Mouse (Mus musculus) embryonic facial prominence, embryonic 13.5 days (tissue): ENCODE measurements at regions not wholly inside any gene's neighbourhood (a gene's known extent, or its start where the extent isn't known, plus 50 kb on each side); places are given as distances from the start of the nearest gene placed in this dataset.
"Not testable (repeated sequence)": the region's sequence is repeated elsewhere in the genome, so short reads cannot be mapped to it uniquely, and the experiment has no call there.

Experiments used
- ATAC-seq: fragments of 200-750 bp; cut with Nextera tagmentation; 2 replicates; pipeline ENCODE4 v1.8.0; 2017; ENCODE audit warnings: low read depth; ENCODE audit not compliant: insufficient number of reproducible peaks, insufficient read depth, low FRiP score, low TSS enrichment
- H3K27ac ChIP-seq: fragments of 300-500 bp; sonication (generic); 2 replicates; pipeline ENCODE4 v1.5.1; 2015; ENCODE audit warnings: moderate library complexity, mild to moderate bottlenecking, inconsistent platforms
- H3K27me3 ChIP-seq: fragments of 300-500 bp; sonication (generic); 2 replicates; pipeline ENCODE4 v1.6.1; 2015; ENCODE audit warnings: mild to moderate bottlenecking, inconsistent platforms
- H3K36me3 ChIP-seq: fragments of 300-500 bp; sonication (generic); 2 replicates; pipeline ENCODE4 v1.6.1; 2015; ENCODE audit warnings: mild to moderate bottlenecking, inconsistent platforms
- H3K4me1 ChIP-seq: fragments of 300-500 bp; sonication (generic); 2 replicates; pipeline ENCODE4 v1.6.1; 2015; ENCODE audit warnings: inconsistent platforms
- H3K4me2 ChIP-seq: fragments of 300-500 bp; sonication (generic); 2 replicates; pipeline ENCODE4 v1.6.1; 2015; ENCODE audit warnings: moderate library complexity, mild to moderate bottlenecking, inconsistent platforms
- H3K4me3 ChIP-seq: fragments of 300-500 bp; sonication (generic); 2 replicates; pipeline ENCODE4 v1.5.1; 2015; ENCODE audit warnings: mild to moderate bottlenecking, inconsistent platforms
- H3K9ac ChIP-seq: fragments of 300-500 bp; sonication (generic); 2 replicates; pipeline ENCODE4 v1.6.1; 2015; ENCODE audit warnings: mild to moderate bottlenecking, inconsistent platforms
- H3K9me3 ChIP-seq: fragments of 300-500 bp; sonication (generic); 2 replicates; pipeline ENCODE4 v1.6.1; 2016; ENCODE audit warnings: inconsistent platforms
- WGBS: fragments of 180-500 bp; shearing (Covaris S2); methylation state at CpG from one replicate; pipeline ENCODE4 v1.1.7; 2015; ENCODE audit warnings: mixed read lengths; 5-methylcytosine and 5-hydroxymethylcytosine counted together

DNA sequence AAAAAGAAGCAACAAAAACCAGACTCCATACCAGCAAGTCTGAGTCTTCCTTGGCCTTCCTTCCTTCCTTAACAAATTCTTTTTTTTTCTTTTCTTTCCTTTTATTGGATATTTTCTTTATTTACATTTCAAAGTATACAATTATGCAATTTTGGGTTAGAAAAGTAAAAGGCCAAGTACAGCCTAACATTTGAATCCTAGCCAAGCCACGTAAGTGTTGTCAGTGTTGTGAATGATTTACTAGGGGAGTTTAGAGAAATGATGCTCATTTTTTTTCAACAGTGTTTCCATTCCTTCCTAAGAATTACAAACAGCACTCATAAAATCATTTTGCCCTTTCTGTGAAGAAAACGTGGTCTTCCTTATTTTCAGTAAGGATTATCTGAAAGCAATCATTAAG, 722.5 kb downstream of the Lrriq3 start:
- Histone ChIP-seq H3K27me3 (no peaks in the 10 kb centered on the region), H3K4me3 (no peak overlapping the region), H3K4me2 (no peak overlapping the region), H3K36me3 (no peaks in the 10 kb centered on the region), H3K9ac (no peak overlapping the region), H3K9me3 (no peaks in the 10 kb centered on the region), H3K4me1 (no peaks in the 10 kb centered on the region), H3K27ac (no peak overlapping the region)
- WGBS = 64% methylated on average over 2 of the region's 2 CpGs
- ATAC-seq = no peak

DNA sequence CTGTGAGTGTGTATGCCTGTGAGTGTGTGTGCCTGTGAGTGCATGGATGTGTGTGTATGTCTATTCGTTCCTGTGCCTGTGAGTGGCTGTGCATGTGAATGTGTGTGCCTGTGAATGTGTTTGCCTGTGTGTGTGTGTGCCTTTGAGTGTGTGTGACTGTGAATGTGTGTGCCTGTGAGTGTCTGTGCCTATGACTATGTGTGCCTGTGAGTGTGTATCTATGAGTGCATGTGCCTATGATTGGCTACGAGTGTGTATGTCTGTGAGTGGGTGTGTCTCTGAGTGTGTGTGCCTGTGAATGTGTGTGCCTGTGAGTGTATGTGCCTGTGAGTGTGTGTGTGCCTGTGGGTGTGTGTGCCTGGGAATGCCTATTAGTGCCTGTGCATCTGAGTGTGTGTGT, 731.6 kb downstream of the Lrriq3 start:
- Histone ChIP-seq H3K27ac (no peak overlapping the region), H3K27me3 (no peaks in the 10 kb centered on the region), H3K4me3 (no peak overlapping the region), H3K36me3 (no peaks in the 10 kb centered on the region), H3K9ac (no peak overlapping the region), H3K9me3 (no peaks in the 10 kb centered on the region), H3K4me1 (no peaks in the 10 kb centered on the region), H3K4me2 (no peak overlapping the region)
- 0 out of 2 replicates have a peak, but pooled peaks have one; percentile 32 for ATAC-seq
- 87% methylated on average over 2 of the region's 2 CpGs for WGBS

DNA sequence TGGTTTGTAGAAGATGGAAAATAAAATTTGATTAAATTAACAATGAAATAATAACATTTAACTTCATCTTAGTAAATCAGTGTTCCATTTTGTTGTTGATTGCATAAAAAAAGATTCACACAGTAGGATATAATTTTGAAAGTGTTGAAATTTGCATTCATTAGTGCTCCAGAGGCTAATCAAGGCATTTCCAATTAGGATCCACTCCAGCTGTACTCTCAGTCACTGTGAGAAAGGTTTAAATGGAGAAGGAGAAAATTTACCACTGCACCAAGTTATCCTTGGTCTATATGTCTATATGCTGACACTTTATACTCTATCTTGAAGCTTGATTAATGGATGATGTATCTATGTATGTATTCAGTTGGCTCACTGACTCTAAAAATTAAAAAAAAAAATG, 695.3 kb upstream of the Negr1 start:
- Histone ChIP-seq H3K27ac (no peak overlapping the region), H3K36me3 (no peaks in the 10 kb centered on the region), H3K9ac (no peak overlapping the region), H3K4me1 (no peaks in the 10 kb centered on the region), H3K27me3 (no peaks in the 10 kb centered on the region), H3K9me3 (no peaks in the 10 kb centered on the region), H3K4me2 (no peak overlapping the region), H3K4me3 (no peak overlapping the region)
- no peak for ATAC-seq

DNA sequence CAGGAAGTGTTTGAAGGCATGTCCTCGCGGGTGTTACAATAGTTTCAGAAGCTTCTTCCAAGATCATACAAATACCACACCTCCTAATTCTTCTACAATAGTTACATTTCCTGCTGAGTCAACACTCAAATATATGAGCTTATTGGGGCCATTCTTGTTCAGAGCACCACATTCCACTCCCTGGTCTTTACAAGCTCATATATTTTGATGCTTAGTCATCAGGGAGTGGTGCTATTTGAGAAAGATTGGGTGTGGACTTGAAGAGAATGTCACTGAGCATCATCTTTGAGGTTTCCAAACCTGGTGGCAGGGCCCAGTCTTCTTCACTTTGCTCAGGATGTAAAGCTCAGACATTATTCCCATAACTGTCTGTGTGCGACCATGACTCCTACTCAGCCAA, 685.9 kb upstream of the Negr1 start:
- no peak overlapping the region for H3K4me3 ChIP-seq
- H3K9ac ChIP-seq = no peak overlapping the region
- no peak overlapping the region for H3K27ac ChIP-seq
- H3K4me1 ChIP-seq = no peaks in the 10 kb centered on the region
- no peak for ATAC-seq
- WGBS = 83% methylated on average over 3 of the region's 3 CpGs
- H3K9me3 ChIP-seq = no peaks in the 10 kb centered on the region
- no peaks in the 10 kb centered on the region for H3K36me3 ChIP-seq
- no peaks in the 10 kb centered on the region for H3K27me3 ChIP-seq
- no peak overlapping the region for H3K4me2 ChIP-seq

DNA sequence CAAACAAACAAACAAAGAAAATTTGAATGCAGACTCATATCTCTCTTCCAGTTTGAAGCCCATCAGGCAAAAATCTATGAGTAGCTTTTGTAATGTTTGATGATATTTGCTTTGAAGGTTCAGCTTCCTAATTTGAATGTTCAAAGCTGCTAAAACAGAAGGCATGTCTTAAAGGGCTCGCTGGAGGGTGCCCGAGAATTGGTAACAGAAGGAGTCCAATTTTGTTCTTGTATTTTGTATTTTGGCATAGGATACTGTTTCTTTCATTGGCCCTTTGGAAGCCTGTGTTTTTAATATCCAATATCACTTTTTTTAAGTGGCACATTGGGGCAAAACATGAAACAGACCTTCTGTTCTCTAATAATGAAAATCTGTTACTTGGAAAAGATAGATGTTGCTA, 683.2 kb upstream of the Negr1 start:
- Histone ChIP-seq H3K4me3 (no peak overlapping the region), H3K9me3 (no peaks in the 10 kb centered on the region), H3K36me3 (no peaks in the 10 kb centered on the region), H3K27me3 (no peaks in the 10 kb centered on the region), H3K9ac (no peak overlapping the region), H3K4me2 (no peak overlapping the region), H3K4me1 (no peaks in the 10 kb centered on the region), H3K27ac (no peak overlapping the region)
- no peak for ATAC-seq
- WGBS = 31% methylated on average over 2 of the region's 2 CpGs

DNA sequence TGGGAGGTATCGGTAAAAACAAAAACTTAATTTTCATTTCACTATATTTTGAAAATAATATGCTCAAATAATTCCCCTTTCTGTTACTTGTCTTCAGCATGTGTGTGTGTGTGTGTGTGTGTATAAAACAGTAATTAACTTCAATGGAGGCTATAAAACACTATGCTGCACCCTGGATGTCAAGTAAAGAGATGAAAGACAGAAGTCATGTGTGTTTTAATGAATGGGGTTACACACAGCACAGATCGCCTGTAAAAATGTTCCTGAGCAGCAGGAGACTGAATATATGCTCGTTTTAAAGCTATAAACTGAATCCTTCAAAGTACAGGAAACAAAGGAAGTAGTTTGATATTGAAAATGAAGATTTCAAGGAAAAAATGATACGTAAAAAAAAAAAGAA, 680.9 kb upstream of the Negr1 start:
- Histone ChIP-seq H3K27me3 (no peaks in the 10 kb centered on the region), H3K4me3 (no peak overlapping the region), H3K27ac (no peak overlapping the region), H3K9ac (no peak overlapping the region), H3K36me3 (no peaks in the 10 kb centered on the region), H3K4me1 (no peaks in the 10 kb centered on the region), H3K4me2 (no peak overlapping the region), H3K9me3 (no peaks in the 10 kb centered on the region)
- 79% methylated on average over 4 of the region's 4 CpGs for WGBS
- ATAC-seq = no peak

DNA sequence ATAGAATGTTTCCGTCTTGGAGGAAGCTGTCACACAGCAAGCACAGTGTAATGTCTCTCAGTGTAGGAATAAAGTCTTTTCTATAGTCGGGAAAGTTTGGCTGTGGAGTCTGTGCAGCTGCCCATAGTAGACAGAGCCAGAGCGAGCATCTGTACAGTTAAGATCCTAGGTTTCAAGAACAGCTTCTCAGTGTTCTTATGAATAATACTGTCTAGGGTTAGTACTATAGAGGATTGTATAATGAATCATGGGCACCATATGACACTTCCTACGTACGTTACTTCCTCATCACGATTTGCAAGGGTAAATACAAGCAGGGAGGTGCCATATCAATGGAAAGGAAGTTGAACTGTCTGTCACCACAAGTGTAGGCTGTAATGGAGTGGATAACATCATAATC, 645.6 kb upstream of the Negr1 start:
- WGBS = 86% methylated on average over 6 of the region's 6 CpGs
- H3K4me3 ChIP-seq = no peak overlapping the region
- no peaks in the 10 kb centered on the region for H3K4me1 ChIP-seq
- no peak for ATAC-seq
- H3K9ac ChIP-seq = no peak overlapping the region
- H3K27me3 ChIP-seq = no peaks in the 10 kb centered on the region
- no peaks in the 10 kb centered on the region for H3K9me3 ChIP-seq
- H3K36me3 ChIP-seq = no peaks in the 10 kb centered on the region
- no peak overlapping the region for H3K4me2 ChIP-seq
- H3K27ac ChIP-seq = no peak overlapping the region

DNA sequence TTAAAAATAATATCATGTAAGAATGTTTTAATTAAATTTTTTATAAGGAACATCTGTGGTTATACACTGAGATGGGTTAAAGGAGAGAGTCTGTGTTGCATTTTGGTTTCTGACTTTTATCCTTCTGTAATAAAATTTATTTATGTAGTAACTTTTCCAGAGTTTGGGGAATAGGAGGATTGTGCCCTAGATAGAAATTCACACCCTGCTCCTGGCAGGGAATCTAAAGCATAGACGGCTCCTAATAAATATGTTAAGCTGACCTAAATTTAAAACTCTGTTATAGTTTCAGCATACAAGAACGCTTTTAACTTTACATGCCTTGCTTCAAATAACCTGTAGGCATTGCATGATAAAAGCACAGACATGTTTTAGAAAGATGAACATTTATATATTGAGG, 618.7 kb upstream of the Negr1 start:
- ATAC-seq = no peak
- H3K9ac ChIP-seq = no peak overlapping the region
- H3K27ac ChIP-seq = no peak overlapping the region
- H3K4me2 ChIP-seq = no peak overlapping the region
- H3K36me3 ChIP-seq = no peaks in the 10 kb centered on the region
- H3K27me3 ChIP-seq = no peaks in the 10 kb centered on the region
- H3K4me3 ChIP-seq = no peak overlapping the region
- H3K9me3 ChIP-seq = no peaks in the 10 kb centered on the region
- no peaks in the 10 kb centered on the region for H3K4me1 ChIP-seq
- 62% methylated on average over 2 of the region's 2 CpGs for WGBS

DNA sequence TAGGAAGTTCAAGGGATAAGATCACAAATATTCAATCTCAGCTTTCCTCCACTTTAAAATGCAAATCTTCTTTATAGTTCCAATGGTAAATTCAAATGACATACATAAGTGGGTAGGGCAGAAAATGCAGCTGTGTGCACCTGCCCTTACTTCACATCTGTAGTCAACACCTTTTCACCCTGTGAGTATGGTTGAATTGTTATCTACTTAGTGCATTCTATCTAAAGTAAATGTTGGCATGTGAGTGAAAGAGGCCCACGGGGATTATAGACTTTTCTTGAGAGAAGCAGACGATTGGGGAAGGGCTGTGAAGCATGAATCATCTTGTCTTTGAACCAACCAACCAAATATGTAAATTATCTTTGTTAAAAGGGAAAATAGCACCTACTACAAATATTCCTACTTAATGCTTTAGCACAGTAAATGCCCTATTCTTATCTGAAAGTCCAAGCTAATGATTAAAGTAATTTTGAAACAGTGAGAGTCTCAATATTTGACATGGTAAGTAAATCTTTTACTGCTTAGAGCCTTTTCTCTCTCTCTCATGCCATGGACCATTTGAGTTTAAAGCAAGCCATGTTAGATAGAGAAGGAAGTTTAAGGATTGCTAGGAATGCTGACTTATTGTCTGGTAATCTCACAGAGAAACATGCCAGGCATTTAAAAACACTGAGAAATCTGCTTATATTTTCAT, 617.4 kb upstream of the Negr1 start:
- Histone ChIP-seq H3K27me3 (no peaks in the 10 kb centered on the region), H3K4me1 (no peaks in the 10 kb centered on the region), H3K9me3 (no peaks in the 10 kb centered on the region), H3K4me3 (no peak overlapping the region), H3K9ac (no peak overlapping the region), H3K36me3 (no peaks in the 10 kb centered on the region), H3K27ac (no peak overlapping the region), H3K4me2 (no peak overlapping the region)
- 58% methylated on average over 2 of the region's 2 CpGs for WGBS
- no peak for ATAC-seq

DNA sequence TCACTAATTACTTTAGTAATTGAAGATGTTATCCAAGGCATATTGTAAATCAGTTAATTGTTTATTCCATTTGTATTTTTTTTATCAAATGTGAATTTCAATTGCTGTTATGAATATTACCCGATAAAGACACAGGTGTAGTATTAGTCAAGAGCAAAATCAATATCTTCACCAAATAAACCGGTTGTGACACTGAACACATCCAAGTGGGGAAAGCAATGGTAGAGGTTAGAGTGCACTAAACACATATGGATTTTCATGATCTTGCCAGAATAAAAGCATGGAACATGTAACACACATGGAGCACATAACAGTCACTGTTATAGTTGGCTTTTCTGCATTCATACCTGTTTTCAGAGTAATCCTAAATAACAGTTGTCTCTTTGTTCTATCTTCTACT, 616.4 kb upstream of the Negr1 start:
- Histone ChIP-seq H3K36me3 (no peaks in the 10 kb centered on the region), H3K9ac (no peak overlapping the region), H3K27me3 (no peaks in the 10 kb centered on the region), H3K4me3 (no peak overlapping the region), H3K4me2 (no peak overlapping the region), H3K4me1 (no peaks in the 10 kb centered on the region), H3K9me3 (no peaks in the 10 kb centered on the region), H3K27ac (no peak overlapping the region)
- no peak for ATAC-seq
- WGBS = 91% methylated on average over 2 of the region's 2 CpGs

DNA sequence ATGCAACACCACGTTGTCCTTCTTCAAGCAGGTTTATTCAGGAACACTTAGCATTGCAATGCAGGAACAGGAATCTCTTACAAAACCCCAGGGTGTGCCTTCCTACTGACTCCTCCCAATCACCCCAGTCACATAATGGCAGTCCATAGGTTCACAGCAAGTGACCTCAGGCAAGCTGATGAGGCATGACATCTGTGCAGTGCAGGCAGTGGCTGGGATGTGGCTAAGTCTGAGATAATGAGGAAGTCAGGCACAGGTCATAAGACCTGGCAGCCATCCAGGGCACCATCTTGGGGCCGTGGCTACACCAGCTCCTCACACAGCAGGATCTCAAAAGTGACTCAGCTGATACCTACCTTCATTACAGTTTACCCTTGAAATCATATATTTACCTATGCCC, 599.1 kb upstream of the Negr1 start:
- 32% methylated on average over 2 of the region's 2 CpGs for WGBS
- not testable (repeated sequence) for H3K36me3 ChIP-seq, H3K27me3 ChIP-seq, H3K4me3 ChIP-seq, H3K4me2 ChIP-seq, H3K27ac ChIP-seq, H3K9ac ChIP-seq, H3K4me1 ChIP-seq, H3K9me3 ChIP-seq, ATAC-seq

DNA sequence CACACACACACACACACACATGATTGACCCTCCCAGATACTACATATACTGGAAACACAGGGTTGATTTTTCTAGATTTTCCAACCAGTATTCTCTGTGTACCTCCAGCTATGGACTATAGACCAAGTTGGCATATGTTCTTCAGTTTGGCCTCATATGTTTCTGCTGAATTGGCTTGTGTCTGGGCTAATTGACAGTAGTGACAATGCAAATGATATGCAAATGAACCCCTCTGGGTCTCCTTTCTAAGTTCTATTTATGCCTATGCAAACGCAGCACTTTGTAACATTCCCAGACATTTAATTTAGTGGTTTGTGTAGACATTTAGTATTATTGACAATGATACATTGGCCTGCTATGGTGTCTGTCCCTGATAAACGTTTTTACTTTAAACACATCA, 582.0 kb upstream of the Negr1 start:
- Histone ChIP-seq H3K4me2 (no peak overlapping the region), H3K27me3 (no peaks in the 10 kb centered on the region), H3K9me3 (no peaks in the 10 kb centered on the region), H3K9ac (no peak overlapping the region), H3K4me1 (no peaks in the 10 kb centered on the region), H3K4me3 (no peak overlapping the region), H3K27ac (no peak overlapping the region), H3K36me3 (no peaks in the 10 kb centered on the region)
- WGBS = 70% methylated on average over 2 of the region's 2 CpGs
- no peak for ATAC-seq

DNA sequence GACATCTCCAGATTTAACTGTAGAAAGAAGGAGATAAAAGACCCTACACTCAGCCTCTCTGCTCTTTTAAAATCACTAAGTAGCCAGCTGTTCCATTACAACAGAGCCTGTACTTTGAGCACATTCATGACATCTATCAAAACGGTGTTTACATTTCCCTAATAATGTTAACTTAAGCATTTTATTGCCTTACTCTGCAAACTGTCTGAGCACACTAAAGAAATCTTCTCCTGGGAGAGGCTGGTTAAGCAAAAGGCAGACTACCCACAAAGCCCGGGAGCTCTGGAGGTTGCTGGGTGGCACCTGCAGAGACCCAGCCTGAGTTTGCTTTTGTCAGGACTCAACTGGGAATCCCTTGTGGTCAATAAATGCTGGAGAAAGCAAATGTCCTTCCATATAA, 567.5 kb upstream of the Negr1 start:
- WGBS = 65% methylated on average over 2 of the region's 2 CpGs
- H3K36me3 ChIP-seq = no peaks in the 10 kb centered on the region
- no peak for ATAC-seq
- no peak overlapping the region for H3K9ac ChIP-seq
- no peak overlapping the region for H3K4me3 ChIP-seq
- no peaks in the 10 kb centered on the region for H3K9me3 ChIP-seq
- no peaks in the 10 kb centered on the region for H3K4me1 ChIP-seq
- no peak overlapping the region for H3K27ac ChIP-seq
- H3K4me2 ChIP-seq = no peak overlapping the region
- no peaks in the 10 kb centered on the region for H3K27me3 ChIP-seq
